Mouse (Mus musculus) midbrain, embryonic 11.5 days (tissue): ENCODE results near the gene 4930522L14Rik. TPM values are rescaled to one million over a fixed set of nuclear protein-coding genes. Genes with fewer than 3 reads are reported as not detected.
"Not testable (repeated sequence)": the region's sequence is repeated elsewhere in the genome, so short reads cannot be mapped to it uniquely, and the experiment has no call there.

Experiments used
- ATAC-seq: fragments of 200-750 bp; cut with Nextera tagmentation; 2 replicates; pipeline ENCODE4 v1.8.0; 2017; ENCODE audit warnings: moderate TSS enrichment, moderate library complexity; ENCODE audit not compliant: low FRiP score
- DNase-seq: peaks from one replicate; pipeline ENCODE4 v3.0.0; 2015; ENCODE audit warnings: low spot score; ENCODE audit errors: missing footprints
- H3K27ac ChIP-seq: fragments of 300-500 bp; sonication (generic); 2 replicates; pipeline ENCODE4 v1.5.1; 2014; ENCODE audit warnings: low read depth, low read length
- H3K27me3 ChIP-seq: fragments of 300-500 bp; sonication (generic); 2 replicates; pipeline ENCODE4 v1.6.1; 2014; ENCODE audit warnings: mild to moderate bottlenecking, low read length, moderate library complexity, mixed read lengths; ENCODE audit not compliant: control insufficient read depth, insufficient read depth
- H3K36me3 ChIP-seq: fragments of 300-500 bp; sonication (generic); 2 replicates; pipeline ENCODE4 v1.6.1; 2014; ENCODE audit warnings: mild to moderate bottlenecking, low read length, moderate library complexity, mixed read lengths; ENCODE audit not compliant: control insufficient read depth, insufficient read depth
- H3K4me1 ChIP-seq: fragments of 300-500 bp; sonication (generic); 2 replicates; pipeline ENCODE4 v1.6.1; 2014; ENCODE audit warnings: low read length; ENCODE audit not compliant: control insufficient read depth, insufficient read depth
- H3K4me2 ChIP-seq: fragments of 300-500 bp; sonication (generic); 2 replicates; pipeline ENCODE4 v1.6.1; 2014; ENCODE audit warnings: mild to moderate bottlenecking, moderate library complexity
- H3K4me3 ChIP-seq: fragments of 300-500 bp; sonication (generic); 2 replicates; pipeline ENCODE4 v1.5.1; 2014; ENCODE audit warnings: low read depth, low read length
- H3K9ac ChIP-seq: fragments of 300-500 bp; sonication (generic); 2 replicates; pipeline ENCODE4 v1.6.1; 2014; ENCODE audit warnings: low read length
- H3K9me3 ChIP-seq: fragments of 300-500 bp; sonication (generic); 2 replicates; pipeline ENCODE4 v1.6.1; 2016; ENCODE audit warnings: low read length; ENCODE audit not compliant: control insufficient read depth
- WGBS: fragments of 180-500 bp; shearing (Covaris S2); extraction: QIAGEN DNeasy Blood & Tissue Kit; methylation state at CpG from one replicate; pipeline ENCODE4 v1.1.7; 2014; 5-methylcytosine and 5-hydroxymethylcytosine counted together
- polyA plus RNA-seq: library from polyadenylated mRNA; unstranded; fragments of >200 nt; fragmentation: Nextera tagmentation; extraction: Ambion mirVana; gene quantifications from 2 replicates; pipeline ENCODE4 v1.2.1, GENCODE M21; 2014

The 4930522L14Rik gene
- polyA plus RNA-seq, 1 experiment from 2014 or later, result 7.5 TPM

GRCm38 (mm10) chr5:109691205-109691965 is 60.3 kb downstream of the 4930522L14Rik start:
- not testable (repeated sequence) for H3K9me3 ChIP-seq, H3K36me3 ChIP-seq, DNase-seq, H3K4me1 ChIP-seq, H3K9ac ChIP-seq, H3K27ac ChIP-seq, H3K27me3 ChIP-seq
- peak; percentile 26 for ATAC-seq
- peak overlapping the region; percentile 55 for H3K4me3 ChIP-seq
- peak overlapping the region; percentile 61; the same call in 1 of the 2 replicates for H3K4me2 ChIP-seq
- WGBS, result 58% methylated on average over 5 of the region's 5 CpGs

- DNase-seq, result peak; percentile 95
- H3K27ac ChIP-seq, H3K36me3 ChIP-seq, H3K27me3 ChIP-seq, H3K9me3 ChIP-seq, H3K4me1 ChIP-seq: not testable (repeated sequence)
- ATAC-seq, result peak; percentile 99
- peak within 1 kb of the TSS; percentile 73 for H3K9ac ChIP-seq
- WGBS, result under 1% methylated on average over 24 of the region's 26 CpGs
- peak within 1 kb of the TSS; percentile 55 for H3K4me3 ChIP-seq
- peak within 1 kb of the TSS; percentile 61 for H3K4me2 ChIP-seq
Measured at GRCm38 (mm10) chr5:109690537-109691201, 61.0 kb downstream of the 4930522L14Rik start, which contains the start of gene 5430403G16Rik. TSS of gene 5430403G16Rik (minus strand) at chr5:109691041.

Other genes starting within 250 kb of the 4930522L14Rik start
- gene Crlf2, start 192.9 kb downstream of the 4930522L14Rik start, polyA plus RNA-seq, result 2.4 and 2.9 TPM in 2 replicates
- gene 5430403G16Rik, start 60.8 kb downstream of the 4930522L14Rik start, polyA plus RNA-seq, result 2.1 and 2.3 TPM in 2 replicates
- gene Gm15446, start 171.5 kb upstream of the 4930522L14Rik start, polyA plus RNA-seq, result 0.45 and 0.62 TPM in 2 replicates
- 21.6 and 22.0 TPM in 2 replicates for gene Zfp932, start 244.6 kb upstream of the 4930522L14Rik start, polyA plus RNA-seq